Mouse (Mus musculus): ENCODE measurements at regions not wholly inside any gene's neighbourhood (a gene's known extent, or its start where the extent isn't known, plus 50 kb on each side); places are given as distances from the start of the nearest gene placed in this dataset.

- DNase-seq (ENCODE audit: low spot score), result no peak
These were observed 96.7 kb upstream of the Actbl2 start for GRCm38 (mm10) chr13:111157921-111158638.

GRCm38 (mm10) chr13:111159498-111159897 lies 95.3 kb upstream of the Actbl2 start:
- DNase-seq (ENCODE audit: low spot score), result no peak

GRCm38 (mm10) chr13:111165538-111165937 lies 89.3 kb upstream of the Actbl2 start:
- DNase-seq (ENCODE audit: low spot score), result no peak

GRCm38 (mm10) chr13:111170269-111171165 lies 84.3 kb upstream of the Actbl2 start:
- no peak for DNase-seq (ENCODE audit: low spot score)

- DNase-seq (ENCODE audit: low spot score), result no peak
These were observed 75.6 kb upstream of the Actbl2 start for GRCm38 (mm10) chr13:111179186-111179585.

GRCm38 (mm10) chr13:111183293-111183692 lies 71.5 kb upstream of the Actbl2 start:
- DNase-seq (ENCODE audit: low spot score), result no peak

- no peak for DNase-seq (ENCODE audit: low spot score)
These were observed 69.0 kb upstream of the Actbl2 start for GRCm38 (mm10) chr13:111185799-111186198.

GRCm38 (mm10) chr13:111186833-111187232 lies 68.0 kb upstream of the Actbl2 start:
- DNase-seq (ENCODE audit: low spot score), result no peak

GRCm38 (mm10) chr13:111193919-111194318 lies 60.9 kb upstream of the Actbl2 start:
- DNase-seq (ENCODE audit: low spot score), result no peak

- no peak for DNase-seq (ENCODE audit: low spot score)
These were observed 60.5 kb upstream of the Actbl2 start for GRCm38 (mm10) chr13:111194337-111194736.

- no peak for DNase-seq (ENCODE audit: low spot score)
These were observed 53.3 kb upstream of the Actbl2 start for GRCm38 (mm10) chr13:111201532-111201931.

GRCm38 (mm10) chr13:111204580-111205285 lies 50.1 kb upstream of the Actbl2 start:
- peak; percentile 8 for DNase-seq (ENCODE audit: low spot score)
